Mouse (Mus musculus): ENCODE results near the gene Pnpo.

Pnpo gene

DNA sequence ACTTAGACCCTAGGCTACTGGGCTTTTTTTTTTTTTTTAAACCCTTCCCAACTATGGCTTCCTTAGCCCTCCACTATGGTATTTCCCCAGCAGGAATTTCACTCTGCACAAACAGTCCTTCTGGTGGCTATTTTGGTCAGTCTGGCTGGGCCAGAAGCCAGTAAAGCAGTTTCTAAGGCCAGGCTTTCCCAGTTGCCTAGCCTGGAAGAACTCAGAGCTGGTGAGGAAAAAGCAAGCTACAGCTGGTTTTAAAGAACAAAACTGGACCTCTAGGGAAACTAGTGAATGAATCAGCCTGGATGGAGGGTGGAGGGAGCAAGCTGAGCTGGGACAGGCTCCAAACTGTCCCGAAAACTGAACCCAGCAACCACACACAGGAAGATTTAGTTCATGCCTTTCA lies 26.0 kb upstream of the Pnpo start:
- peak; percentile 88 for DNase-seq

DNA sequence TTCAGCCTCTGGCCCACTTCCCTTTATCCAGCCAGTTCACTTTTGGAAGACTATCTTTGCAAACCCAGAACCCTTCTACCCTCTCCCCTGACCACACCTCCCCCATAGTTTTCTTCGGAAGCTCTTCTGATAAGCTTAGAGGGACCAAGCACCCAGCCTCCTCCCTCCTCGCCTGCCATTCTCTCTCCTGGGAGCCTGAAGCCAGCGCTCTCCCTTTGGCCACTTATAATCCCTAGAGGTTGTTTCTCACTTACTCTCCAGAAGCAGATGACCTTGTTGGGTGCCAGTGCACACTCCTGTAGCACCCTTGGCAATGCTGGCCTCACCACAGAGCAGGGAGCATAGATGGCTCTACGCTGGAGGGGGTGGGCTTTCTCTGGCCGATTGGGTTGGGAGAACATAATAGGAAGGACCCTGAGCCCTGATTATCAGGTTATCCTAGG lies 25.5 kb upstream of the Pnpo start:
- peak; percentile 66 for DNase-seq

DNA sequence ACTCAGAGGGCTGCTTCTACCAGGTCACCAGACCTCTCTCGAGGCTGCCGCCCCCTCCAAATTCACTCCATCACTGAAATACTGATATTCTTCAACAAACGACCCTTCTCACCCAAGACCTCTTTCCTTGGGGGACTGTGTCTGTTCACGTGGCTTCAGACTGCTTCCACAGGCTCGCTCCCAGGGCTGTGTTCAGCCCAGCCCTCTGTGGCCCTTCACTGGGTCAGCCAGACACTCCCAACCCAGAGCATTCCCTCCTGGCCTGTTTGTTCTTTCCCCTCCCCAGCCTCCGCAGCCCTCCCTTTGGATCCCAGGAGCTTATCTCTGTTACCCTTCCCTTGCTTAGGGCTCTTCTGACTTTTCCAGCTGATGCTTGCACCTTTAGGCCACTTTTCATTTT lies 24.7 kb upstream of the Pnpo start:
- peak; percentile 35 for DNase-seq

DNA sequence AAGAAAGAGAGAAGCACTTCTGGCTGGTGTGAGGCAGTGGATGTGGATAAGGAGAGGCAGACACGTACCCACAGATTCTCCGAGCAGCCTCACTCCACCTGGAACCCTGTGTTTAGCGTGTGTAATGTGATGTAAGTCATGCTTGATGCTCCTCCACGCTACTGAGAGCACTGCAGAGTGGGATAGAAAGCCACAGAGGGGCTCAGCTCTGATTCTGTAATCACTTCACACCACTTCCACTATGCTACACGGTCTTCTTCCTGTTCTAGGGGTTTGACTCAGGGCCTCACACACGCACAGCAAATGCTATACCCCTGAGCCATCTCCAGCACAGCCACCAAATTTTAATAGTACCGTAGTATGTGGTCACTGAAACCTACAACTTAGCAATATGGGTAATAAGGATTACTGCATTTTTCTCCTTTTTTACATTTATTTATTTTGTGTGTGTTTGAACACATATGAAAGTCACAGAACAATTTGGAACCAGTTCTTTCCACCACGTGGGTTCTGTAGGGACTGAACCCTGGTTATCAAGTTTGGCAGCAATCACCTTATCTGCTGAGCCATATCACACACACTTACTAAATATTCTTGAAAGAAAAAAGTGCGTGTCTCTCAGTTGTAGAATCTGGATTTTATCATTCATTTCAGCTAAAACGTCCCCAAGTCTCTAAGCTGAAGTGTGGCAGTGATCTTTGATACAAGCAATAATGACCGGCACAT lies 23.9 kb upstream of the Pnpo start:
- DNase-seq, result no peak

DNA sequence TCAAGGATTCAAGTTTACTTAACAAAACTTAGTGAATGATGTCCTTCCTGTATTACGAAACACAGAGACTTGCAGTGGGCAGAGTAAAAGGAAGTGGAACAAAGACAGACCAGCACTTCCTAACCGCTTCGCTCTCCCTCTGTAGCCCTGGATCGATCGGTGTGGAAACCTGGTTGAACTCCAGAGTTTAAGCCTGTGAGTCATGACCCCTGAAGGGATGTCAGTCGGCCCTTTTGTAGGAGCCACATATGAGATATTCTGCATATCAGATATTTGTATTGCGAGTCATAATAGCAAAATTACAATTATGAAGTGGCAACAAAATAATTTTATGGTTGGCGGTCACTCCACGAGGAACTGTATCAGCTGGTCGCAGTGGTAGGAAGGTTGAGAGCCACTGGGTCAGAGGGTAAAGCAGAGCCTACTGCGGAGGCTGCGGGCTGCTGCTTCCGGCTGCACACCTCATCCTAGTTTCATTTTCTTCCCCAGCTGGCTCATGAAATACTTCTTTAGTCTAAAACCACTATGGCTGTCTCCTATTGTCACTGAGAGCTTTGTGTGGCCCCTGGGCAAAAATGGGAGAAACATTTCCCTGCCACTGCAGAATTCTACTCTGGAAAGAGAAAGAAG lies 23.2 kb upstream of the Pnpo start:
- DNase-seq, result no peak

DNA sequence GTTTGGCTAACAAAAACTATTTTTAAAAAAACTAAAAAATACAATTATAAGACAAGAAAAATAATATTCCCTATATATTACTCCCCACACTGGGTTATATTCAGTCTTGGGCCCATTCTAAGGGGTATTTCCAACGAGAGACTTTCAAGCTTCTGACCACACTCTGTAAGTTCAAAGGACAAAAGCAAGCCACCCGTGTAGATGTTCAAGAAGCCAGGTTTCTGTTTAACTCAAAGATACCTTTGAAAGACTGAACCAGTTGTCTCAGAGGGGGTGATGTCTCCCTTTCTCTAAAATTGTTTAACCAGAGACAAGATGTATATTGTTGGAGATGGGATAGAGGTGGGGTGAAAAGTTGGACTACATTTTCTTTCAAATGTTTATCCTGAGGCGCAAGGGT lies 22.4 kb upstream of the Pnpo start:
- DNase-seq, result no peak

DNA sequence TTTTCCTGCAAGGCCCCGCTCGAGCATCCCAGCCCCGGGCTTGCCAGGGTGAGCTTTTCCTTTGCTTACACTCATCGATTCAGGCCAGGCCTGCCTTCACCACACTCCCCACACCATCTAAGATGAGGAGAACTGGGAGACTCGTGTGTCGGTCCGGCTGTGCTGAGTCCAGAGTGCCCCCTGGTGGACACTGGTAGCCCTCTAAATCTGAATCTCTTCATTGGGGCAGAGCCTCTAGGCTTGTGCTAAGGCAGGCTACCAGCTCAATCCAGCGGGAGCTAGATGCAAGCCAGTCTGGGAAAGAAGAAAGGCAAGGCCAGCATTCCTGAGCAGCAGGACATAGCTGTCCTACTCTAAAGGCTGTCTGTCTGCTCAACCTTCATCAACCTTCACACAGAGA lies 19.8 kb upstream of the Pnpo start:
- DNase-seq, result peak; percentile 94

DNA sequence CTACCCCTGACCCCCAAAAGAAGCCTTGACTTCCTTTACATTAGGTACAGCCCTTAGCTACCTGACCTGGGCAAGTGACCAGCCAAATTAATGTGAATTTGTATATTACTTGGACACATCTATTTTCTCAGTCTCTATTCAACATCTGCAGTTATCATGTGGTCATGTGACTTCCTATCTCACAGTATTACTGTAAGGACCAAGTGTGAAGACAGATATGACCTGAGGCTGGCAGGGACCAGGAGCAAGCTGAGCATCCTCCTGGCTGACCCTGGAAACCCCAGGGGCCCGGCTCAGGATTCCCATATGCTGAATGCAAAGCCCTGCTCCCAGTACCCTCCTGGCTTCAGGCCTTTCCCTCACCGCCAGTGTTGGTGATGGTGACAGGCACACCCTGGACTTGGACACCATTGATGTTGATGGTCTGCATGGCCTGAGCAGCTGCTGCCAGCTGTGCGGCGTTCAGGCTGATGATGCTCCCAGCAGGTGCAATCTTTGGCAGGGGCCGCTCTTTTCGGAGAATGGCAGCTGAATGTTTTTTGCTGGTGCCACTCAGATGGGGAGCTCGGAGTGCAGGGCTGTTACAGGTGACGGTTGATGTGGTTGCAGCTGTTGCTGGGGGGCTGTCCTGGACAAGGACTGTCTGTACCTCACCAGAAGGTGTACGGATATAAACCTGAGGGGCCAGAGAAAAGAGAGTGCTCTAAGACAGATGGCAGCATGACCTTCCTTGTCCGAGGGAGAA lies 13.4 kb upstream of the Pnpo start:
- DNase-seq, result no peak

DNA sequence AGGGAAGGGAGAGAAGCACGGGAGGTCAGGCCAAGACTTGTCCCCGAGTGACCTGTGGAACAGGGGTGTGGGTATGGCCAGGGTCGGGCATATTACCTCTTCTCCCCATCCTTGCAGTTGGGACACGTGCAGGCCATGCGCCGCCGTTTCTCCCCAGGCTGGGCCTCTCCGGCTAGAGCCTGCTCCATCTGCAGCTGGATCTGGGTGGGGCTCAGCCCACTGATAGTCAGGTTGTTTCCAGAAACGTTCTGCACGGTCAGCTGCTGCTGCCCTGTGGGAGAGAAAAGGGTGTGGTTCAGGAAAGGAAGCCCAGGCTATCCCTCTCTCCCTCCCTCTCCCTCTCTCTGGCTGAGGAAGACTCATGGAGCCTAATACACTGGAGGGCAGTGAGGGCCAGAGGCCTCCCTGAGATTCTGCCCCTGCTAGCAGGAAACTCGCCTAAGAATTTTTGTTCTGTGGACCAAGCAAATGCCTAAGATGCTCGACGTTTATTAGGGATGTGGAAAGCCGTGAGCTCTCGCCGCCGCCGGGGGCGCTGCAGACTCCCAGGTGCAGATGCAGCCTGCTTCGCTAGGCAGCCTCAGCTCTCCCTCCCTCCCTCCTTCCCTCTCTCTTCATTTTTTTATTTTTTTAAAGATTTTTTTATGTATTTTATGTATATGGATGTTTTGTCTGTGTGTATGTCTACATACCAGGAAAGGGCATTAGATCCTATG lies 12.4 kb upstream of the Pnpo start:
- DNase-seq, result no peak

DNA sequence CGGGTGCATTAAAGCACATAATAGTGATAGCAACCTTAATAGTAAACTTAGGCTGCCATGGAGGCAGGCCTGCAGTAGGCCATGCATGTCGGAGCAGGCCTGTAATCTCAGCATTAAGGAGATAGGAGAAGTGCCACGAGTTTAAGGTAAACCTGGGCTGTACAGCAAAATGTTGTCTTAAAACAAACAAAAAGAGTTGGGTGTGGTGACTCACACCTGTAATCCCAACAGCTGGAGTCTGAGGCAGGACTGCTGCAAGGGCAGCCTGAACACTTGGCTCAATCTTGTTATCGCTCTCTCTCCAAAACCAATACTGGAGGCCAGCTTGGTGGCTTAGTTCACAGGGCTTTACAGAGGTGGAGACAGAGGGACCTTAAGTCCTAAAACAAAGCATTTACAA lies 11.3 kb upstream of the Pnpo start:
- no peak for DNase-seq

DNA sequence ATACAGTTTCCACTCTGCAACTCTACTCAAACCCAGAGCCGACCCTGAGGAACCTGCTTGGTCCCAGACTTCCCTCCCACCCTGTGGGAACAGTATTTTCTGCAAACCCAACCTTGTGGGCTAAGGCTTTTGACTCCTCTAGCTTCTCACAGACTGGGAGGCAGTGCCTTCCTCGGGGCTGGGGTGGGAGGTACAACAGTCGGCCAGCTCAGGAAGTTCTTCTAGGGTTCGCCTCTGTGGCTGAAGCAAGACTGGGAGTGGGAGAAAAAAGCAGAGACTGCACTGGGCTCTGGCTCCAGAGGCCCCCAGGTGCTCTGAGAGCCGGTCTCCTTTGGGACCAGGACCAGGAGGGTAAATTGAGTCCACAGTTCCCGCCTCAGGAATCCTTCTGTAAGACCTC lies 9.1 kb upstream of the Pnpo start:
- DNase-seq, result no peak

DNA sequence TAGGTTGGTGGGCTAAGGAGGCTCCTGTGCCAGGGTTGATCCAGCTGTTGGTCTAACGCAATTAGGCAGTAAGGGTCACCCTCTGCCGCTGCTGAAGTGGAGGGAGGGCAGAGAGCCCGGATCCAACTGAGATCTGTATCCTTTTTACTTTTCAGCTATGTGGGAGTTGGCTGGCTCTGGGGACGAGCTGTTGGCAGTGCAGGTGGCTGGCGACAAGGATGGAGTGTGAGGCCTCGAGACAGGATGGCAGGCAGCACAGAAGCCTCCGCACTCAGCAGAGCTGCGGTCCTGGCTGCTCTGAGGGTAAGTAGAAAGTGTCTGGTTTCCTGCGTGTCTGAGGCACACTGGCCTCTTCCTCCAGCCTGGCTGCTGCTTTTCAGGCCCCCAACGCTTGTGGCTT lies 8.6 kb upstream of the Pnpo start:
- DNase-seq, result no peak

DNA sequence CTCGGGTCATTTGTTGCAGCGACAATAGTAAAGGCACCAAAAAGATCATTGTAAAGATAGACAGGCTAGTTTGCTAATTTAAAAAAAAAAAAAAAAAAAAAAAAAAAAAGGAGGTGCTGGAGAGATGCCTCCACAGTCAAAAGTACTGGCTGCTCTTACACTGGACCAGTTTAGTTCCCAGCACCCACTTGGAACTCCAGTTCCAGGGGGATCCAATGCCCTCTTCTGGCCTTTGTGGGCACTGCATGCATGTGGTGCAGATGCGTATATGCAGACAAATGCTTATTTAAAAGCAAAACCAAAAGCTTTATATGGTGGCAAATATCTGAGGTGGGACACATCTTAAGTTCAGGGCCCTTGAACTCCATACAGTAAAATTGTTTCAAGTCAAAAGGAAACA lies 7.0 kb upstream of the Pnpo start:
- DNase-seq, result peak; percentile 11

DNA sequence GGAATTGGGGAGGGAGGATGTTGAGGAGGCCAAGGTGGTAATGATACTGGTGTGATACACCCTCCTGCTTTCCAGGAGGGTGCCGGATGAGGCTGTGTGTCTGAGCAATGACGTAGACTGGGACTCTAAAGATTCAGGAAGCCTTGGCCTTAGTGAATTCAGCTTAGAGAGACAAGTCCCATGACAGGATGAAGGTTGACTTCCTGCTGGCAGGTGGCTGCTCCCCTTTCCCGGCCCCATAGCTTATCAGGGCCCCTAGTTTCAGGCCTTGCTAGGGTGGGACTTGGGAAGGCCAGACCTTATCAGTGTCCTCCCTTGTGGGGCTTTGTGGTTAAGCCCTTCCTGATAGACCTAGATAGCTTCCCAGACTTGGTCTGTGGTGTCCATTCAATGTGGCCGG lies 4.1 kb upstream of the Pnpo start:
- no peak for DNase-seq

DNA sequence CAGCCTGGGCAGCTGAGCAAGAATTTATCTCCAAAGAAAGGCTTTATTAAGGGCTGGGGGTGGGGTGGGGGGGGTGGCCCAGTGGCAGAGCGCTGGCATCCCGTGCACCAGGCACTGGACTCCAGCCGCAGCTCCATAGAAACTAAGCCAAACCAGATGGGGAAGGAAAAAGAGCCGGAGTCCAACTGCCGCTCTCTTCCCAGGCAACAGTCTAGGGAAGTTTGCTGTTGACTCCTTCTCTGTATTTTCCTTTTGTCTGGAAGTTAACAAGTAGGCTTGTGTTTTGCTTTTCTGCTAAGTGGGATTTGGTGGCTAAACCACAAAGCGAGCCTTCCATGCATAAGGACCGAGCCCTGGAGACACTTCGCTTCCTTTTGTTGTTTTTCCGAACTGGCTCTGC lies 2.7 kb upstream of the Pnpo start:
- no peak for DNase-seq

DNA sequence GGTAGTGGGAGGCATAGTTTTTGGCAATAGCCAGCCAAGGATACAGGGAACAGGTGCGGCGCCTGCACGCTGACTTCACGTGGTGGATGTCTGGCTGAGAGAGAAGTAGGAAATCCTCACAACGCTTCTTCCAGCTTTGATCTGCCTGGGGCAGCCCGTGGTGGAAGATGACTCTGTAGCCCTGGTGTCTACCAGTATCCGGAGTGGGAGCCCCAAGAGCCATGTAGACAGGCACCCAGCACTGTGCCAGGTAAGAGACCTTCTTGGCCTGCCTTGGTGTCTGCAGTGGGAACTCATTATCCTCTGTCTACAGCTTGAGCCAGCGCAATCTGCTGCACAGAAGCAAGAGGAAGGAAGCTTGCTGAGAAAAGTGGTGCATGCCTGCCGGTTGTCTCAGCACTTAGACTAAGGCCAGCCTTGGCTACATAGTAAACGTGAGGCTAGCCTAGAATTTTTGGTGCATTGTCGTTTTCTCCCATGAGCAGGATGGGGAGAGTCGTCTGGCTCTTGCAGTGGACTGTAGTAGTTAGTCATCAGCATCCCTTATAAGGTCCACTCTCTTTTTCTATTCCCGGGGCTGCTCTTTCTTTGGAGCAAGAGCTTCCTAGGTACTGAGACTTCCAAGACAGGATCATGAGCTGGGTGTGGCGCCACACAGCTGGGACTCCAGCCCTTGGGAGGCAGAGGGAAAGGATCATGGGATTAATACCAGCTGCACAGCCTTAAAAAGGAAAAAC lies 1.2 kb upstream of the Pnpo start:
- DNase-seq, result no peak

DNA sequence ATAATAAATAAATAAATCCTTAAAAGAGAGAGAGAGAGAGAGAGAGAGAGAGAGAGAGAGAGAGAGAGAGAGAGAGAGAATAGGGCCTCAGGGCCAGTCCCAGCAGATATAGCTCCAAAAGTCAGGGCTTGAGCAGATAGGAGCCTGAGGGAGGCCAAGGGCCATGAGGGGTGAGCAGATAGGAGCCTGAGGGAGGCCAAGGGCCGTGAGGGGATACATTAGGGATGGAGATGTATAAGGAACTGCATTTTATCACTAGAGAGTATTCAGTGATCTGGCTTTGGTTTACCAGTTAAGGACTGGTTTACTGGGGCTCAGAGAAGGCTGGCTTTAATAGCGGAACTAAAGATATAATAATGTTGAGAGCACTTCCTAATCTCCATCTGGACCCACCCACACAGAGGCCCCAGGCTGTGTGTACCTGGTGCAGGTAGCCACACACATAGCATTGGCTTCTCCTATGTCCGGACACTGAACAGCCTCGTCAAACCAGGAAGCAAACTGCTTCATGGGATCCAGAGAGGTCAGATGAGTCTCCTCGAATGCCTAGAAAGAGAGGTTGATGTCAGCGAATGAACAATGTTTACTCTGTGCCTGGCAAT lies 1.7 kb downstream of the Pnpo start:
- no peak for DNase-seq

DNA sequence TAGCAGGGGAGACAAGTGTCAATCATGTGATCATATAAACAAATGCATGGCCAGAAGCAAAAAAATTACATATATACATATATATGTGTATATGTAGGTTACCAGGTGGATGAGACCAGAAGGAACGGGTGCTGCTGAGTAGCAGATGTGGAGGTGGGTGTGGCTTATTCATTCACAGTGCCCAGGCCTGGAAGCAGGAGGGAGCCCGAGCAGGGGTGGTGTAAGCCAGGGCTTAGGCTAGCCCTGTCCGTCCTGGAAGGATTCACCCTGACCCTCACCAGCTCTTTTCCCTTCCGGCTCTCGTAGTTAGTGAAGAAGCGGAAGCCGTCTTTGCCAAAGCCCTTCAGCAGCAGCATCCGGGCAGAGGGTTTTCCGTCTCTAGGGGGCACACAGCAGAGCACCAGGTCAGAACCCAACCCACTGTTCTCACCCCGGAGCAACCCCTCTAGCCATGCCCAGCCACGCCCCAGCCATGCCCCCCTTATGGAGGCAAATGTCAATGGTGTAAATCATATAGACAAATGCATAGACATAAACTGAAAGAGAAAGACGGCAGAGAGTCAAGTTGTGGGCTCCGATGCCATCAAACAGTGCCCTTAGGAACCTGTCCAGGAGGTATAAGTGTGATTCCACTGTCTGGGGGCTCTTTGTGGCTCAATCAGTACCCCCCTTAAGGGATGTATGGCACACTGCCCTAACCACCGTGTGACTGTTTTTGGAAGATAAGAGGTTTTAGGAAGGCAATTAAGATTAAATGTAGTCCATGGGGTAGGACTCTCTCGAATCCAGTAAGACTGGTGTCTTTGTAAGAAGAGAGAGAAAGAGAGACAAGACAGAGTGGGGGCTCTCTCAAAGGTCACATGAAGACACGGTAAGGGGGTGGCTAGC lies 3.0 kb downstream of the Pnpo start:
- DNase-seq, result no peak

DNA sequence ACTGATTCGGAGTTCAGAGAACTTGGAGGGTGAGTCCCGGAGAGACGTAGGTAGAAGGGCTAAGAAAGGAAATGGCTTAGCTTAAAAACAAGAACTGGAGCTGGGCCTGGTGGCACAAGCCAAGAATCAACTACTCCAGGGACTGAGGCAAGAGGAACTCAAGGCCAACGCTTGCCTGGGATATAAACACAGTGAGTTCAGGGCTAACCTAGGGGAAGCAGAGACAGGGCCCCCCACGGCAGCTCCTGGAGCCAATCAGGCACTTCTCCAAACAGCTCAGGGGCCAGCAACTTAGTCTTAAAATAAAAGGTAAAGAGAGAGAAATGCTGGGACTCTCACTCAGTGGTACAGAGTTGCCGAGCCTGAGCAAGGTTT lies 5.4 kb downstream of the Pnpo start:
- peak; percentile 9 for DNase-seq

DNA sequence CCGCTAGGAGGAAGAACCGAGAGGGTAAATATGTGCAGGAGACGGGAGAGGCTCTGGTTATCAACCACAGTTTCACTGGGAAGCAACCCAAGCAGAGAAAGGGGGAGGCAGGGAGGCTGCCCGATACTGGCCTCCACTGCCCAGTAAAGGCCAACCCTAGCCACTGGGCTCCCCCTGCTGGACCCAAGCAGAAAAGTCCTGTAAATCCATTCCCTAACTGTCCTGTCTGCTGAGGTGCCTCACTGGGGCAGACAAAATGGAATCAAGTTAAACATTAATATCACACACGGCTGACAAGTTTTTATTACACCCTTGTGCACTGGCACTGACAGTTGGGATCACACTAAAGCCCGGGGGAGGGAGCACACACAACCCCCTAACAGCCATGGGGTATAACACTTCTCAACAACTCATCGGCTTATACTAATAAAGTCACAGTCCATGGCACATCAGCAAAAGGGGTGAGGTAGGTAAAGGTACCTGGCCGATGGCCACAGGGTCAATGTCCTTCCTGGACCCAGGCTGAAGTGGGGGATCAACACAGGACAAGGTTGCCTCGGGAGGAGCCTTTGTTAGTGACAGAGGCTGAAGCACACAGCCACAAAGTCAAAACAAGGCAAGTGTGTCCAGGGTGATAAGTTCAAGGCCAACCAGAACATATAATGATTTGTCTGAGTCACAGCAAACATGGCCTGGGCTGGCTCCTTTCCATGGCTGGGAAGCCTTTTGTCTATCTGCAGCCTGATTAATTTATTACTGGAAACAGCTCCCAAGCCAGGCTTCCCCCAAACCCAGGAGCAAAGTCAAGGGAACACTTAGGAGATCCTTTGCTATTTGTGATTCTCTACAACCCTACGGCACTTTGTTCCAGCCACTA lies 6.0 kb downstream of the Pnpo start:
- peak; percentile 24 for DNase-seq
